Mouse (Mus musculus) stomach, embryonic 16.5 days (tissue): Measurements from ENCODE around the gene Fam69a. TPM values are rescaled to one million over a fixed set of nuclear protein-coding genes. Genes with fewer than 3 reads are reported as not detected.
"Not testable (repeated sequence)": the region's sequence is repeated elsewhere in the genome, so short reads cannot be mapped to it uniquely, and the experiment has no call there.

Source experiments
- ATAC-seq: fragments of 200-750 bp; cut with Nextera tagmentation; 2 replicates; pipeline ENCODE4 v1.8.0; 2017; ENCODE audit warnings: moderate number of reproducible peaks, moderate TSS enrichment; ENCODE audit not compliant: insufficient read depth, low FRiP score
- H3K27ac ChIP-seq: fragments of 300-500 bp; sonication (generic); 2 replicates; pipeline ENCODE4 v1.5.1; 2014; ENCODE audit warnings: low read length
- H3K27me3 ChIP-seq: fragments of 300-500 bp; sonication (generic); 2 replicates; pipeline ENCODE4 v1.6.1; 2014; ENCODE audit warnings: low read length, control low read depth, mixed read lengths; ENCODE audit not compliant: control insufficient read depth, insufficient read depth
- H3K36me3 ChIP-seq: fragments of 300-500 bp; sonication (generic); 2 replicates; pipeline ENCODE4 v1.6.1; 2014; ENCODE audit warnings: low read length; ENCODE audit not compliant: control insufficient read depth, insufficient read depth
- H3K4me1 ChIP-seq: fragments of 300-500 bp; sonication (generic); 2 replicates; pipeline ENCODE4 v1.6.1; 2014; ENCODE audit warnings: low read length, control low read depth, mixed read lengths; ENCODE audit not compliant: control insufficient read depth, insufficient read depth
- H3K4me2 ChIP-seq: fragments of 300-500 bp; sonication (generic); 2 replicates; pipeline ENCODE4 v1.6.1; 2014; ENCODE audit warnings: low read depth, low read length, mixed read lengths
- H3K4me3 ChIP-seq: fragments of 300-500 bp; sonication (generic); replicated peaks from 2 replicates; pipeline ENCODE4 v1.5.1; 2014; ENCODE audit warnings: mild to moderate bottlenecking, low read length
- H3K9ac ChIP-seq: fragments of 300-500 bp; sonication (generic); 2 replicates; pipeline ENCODE4 v1.6.1; 2014; ENCODE audit warnings: low read length
- H3K9me3 ChIP-seq: fragments of 300-500 bp; sonication (generic); replicated peaks from 2 replicates; pipeline ENCODE4 v1.6.1; 2016; ENCODE audit warnings: low read length, control low read depth; ENCODE audit not compliant: control insufficient read depth
- WGBS: fragments of 180-500 bp; shearing (Covaris S2); extraction: QIAGEN DNeasy Blood & Tissue Kit; methylation state at CpG from one replicate; pipeline ENCODE4 v1.1.7; 2014; 5-methylcytosine and 5-hydroxymethylcytosine counted together
- polyA plus RNA-seq: library from polyadenylated mRNA; unstranded; fragments of >200 nt; fragmentation: Nextera tagmentation; extraction: Ambion mirVana; gene quantifications from 2 replicates; pipeline ENCODE4 v1.2.1, GENCODE M21; 2015

Gene Fam69a
- polyA plus RNA-seq, 1 experiment from 2014 or later, result 32.1 TPM

- peaks cover 24% of the 10 kb centered on the region for H3K36me3 ChIP-seq
- no peak for ATAC-seq
- 72% methylated on average over 3 of the region's 3 CpGs for WGBS
- H3K4me2 ChIP-seq, result no peak overlapping the region
- H3K9ac ChIP-seq, result no peak overlapping the region
- no peaks in the 10 kb centered on the region for H3K27me3 ChIP-seq
- no peak overlapping the region for H3K27ac ChIP-seq
- H3K9me3 ChIP-seq, result no peaks in the 10 kb centered on the region
- H3K4me1 ChIP-seq, result peaks cover 2% of the 10 kb centered on the region; the same call in 1 of the 2 replicates
- no peak overlapping the region for H3K4me3 ChIP-seq
These were observed 82.6 kb downstream of the Fam69a start for GRCm38 (mm10) chr5:107904325-107904724.

- peak overlapping the region; percentile 87 for H3K27ac ChIP-seq
- peak overlapping the region; percentile 99 for H3K9ac ChIP-seq
- ATAC-seq, result peak; percentile 31; the same call in 1 of the 2 replicates
- H3K36me3 ChIP-seq, result peaks cover 13% of the 10 kb centered on the region
- H3K4me2 ChIP-seq, result peak overlapping the region; percentile 83
- no peaks in the 10 kb centered on the region for H3K9me3 ChIP-seq
- WGBS, result under 1% methylated on average over 23 of the region's 23 CpGs
- peaks cover 2% of the 10 kb centered on the region; the same call in 1 of the 2 replicates for H3K4me1 ChIP-seq
- H3K27me3 ChIP-seq, result no peaks in the 10 kb centered on the region
- peak overlapping the region; percentile 100 for H3K4me3 ChIP-seq
These were observed 85.8 kb downstream of the Fam69a start for GRCm38 (mm10) chr5:107901014-107901615.

GRCm38 (mm10) chr5:107900206-107901013 is 86.5 kb downstream of the Fam69a start, which contains the start of gene Rpl5:
Gene Rpl5, plus strand, starts transcription at chr5:107900502.
- Histone ChIP-seq H3K9me3 (no peaks in the 10 kb centered on the region), H3K27me3 (no peaks in the 10 kb centered on the region), H3K9ac (peak within 1 kb of the TSS; percentile 99), H3K4me2 (peak within 1 kb of the TSS; percentile 83), H3K4me3 (peak within 1 kb of the TSS; percentile 100), H3K4me1 (peaks cover 2% of the 10 kb centered on the region; the same call in 1 of the 2 replicates), H3K27ac (peak within 1 kb of the TSS; percentile 87), H3K36me3 (peaks cover 8% of the 10 kb centered on the region)
- peak; percentile 97 for ATAC-seq
- 3% methylated on average over 66 of the region's 66 CpGs for WGBS

GRCm38 (mm10) chr5:107896265-107896664 is 90.6 kb downstream of the Fam69a start:
- Histone ChIP-seq H3K4me2 (no peak overlapping the region), H3K27ac (no peak overlapping the region), H3K9me3 (no peaks in the 10 kb centered on the region), H3K9ac (no peak overlapping the region), H3K4me1 (no peaks in the 10 kb centered on the region), H3K4me3 (no peak overlapping the region), H3K27me3 (no peaks in the 10 kb centered on the region), H3K36me3 (no peaks in the 10 kb centered on the region)
- ATAC-seq, result no peak
- WGBS, result 63% methylated on average over 1 of the region's 1 CpGs

GRCm38 (mm10) chr5:107894676-107895075 is 92.2 kb downstream of the Fam69a start:
- no peak for ATAC-seq
- Histone ChIP-seq H3K4me1 (no peaks in the 10 kb centered on the region), H3K4me2 (no peak overlapping the region), H3K4me3 (no peak overlapping the region), H3K9ac (no peak overlapping the region), H3K36me3 (no peaks in the 10 kb centered on the region), H3K9me3 (no peaks in the 10 kb centered on the region), H3K27me3 (no peaks in the 10 kb centered on the region), H3K27ac (no peak overlapping the region)
- 66% methylated on average over 7 of the region's 7 CpGs for WGBS

DNA sequence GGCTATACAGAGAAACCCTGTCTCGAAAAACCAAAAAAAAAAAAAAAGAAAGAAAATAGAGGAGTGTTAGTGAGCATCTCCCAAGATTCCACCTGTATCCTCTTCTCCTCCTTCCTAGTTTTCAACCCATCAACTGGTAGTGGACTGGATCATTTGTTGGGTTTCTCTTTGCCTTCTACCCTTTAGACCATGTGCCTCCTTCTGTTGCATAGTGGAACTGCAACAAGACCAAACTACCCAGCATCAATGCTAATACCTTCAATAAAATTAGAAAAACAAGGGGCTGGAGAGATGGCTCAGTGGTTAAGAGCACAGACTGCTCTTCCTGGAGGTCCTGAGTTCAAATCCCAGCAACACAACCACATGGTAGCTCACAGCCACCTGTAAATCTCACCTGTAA is 95.4 kb downstream of the Fam69a start:
- H3K9me3 ChIP-seq, H3K27ac ChIP-seq, H3K9ac ChIP-seq, H3K4me1 ChIP-seq, H3K4me2 ChIP-seq, H3K36me3 ChIP-seq, ATAC-seq, H3K27me3 ChIP-seq, H3K4me3 ChIP-seq: not testable (repeated sequence)
- 67% methylated on average over 1 of the region's 1 CpGs for WGBS

- H3K9me3 ChIP-seq, result no peaks in the 10 kb centered on the region
- H3K4me2 ChIP-seq, result no peak overlapping the region
- H3K27ac ChIP-seq, result no peak overlapping the region
- no peak overlapping the region for H3K4me3 ChIP-seq
- H3K27me3 ChIP-seq, result no peaks in the 10 kb centered on the region
- no peaks in the 10 kb centered on the region for H3K36me3 ChIP-seq
- H3K4me1 ChIP-seq, result no peaks in the 10 kb centered on the region
- WGBS, result 51% methylated on average over 9 of the region's 9 CpGs
- no peak for ATAC-seq
- no peak overlapping the region for H3K9ac ChIP-seq
These were observed 96.6 kb downstream of the Fam69a start for GRCm38 (mm10) chr5:107889994-107890888.

GRCm38 (mm10) chr5:107880710-107881109 is 106.2 kb downstream of the Fam69a start:
- H3K9ac ChIP-seq, result no peak overlapping the region
- no peaks in the 10 kb centered on the region for H3K9me3 ChIP-seq
- H3K4me1 ChIP-seq, result no peaks in the 10 kb centered on the region
- no peak overlapping the region for H3K27ac ChIP-seq
- H3K36me3 ChIP-seq, result no peaks in the 10 kb centered on the region
- H3K4me2 ChIP-seq, result no peak overlapping the region
- no peaks in the 10 kb centered on the region for H3K27me3 ChIP-seq
- no peak overlapping the region for H3K4me3 ChIP-seq
- peak; percentile 21; the same call in 1 of the 2 replicates for ATAC-seq
- WGBS, result 58% methylated on average over 5 of the region's 5 CpGs
